Mouse (Mus musculus) intestine, postnatal 0 days (tissue): ENCODE results near the gene Eps8l3. TPM values are rescaled to one million over a fixed set of nuclear protein-coding genes. Genes with fewer than 3 reads are reported as not detected.

Source experiments
- ATAC-seq: fragments of 200-750 bp; cut with Nextera tagmentation; 2 replicates; pipeline ENCODE4 v1.8.0; 2017; ENCODE audit warnings: mild to moderate bottlenecking, moderate TSS enrichment, moderate library complexity
- H3K27ac ChIP-seq: fragments of 300-500 bp; sonication (generic); 2 replicates; pipeline ENCODE4 v1.5.1; 2014; ENCODE audit warnings: mild to moderate bottlenecking, low read depth, low read length, moderate library complexity
- H3K27me3 ChIP-seq: fragments of 300-500 bp; sonication (generic); replicated peaks from 2 replicates; pipeline ENCODE4 v1.6.1; 2014; ENCODE audit warnings: low read length, mixed read lengths; ENCODE audit not compliant: control insufficient read depth, insufficient read depth
- H3K36me3 ChIP-seq: fragments of 300-500 bp; sonication (generic); 2 replicates; pipeline ENCODE4 v1.6.1; 2014; ENCODE audit warnings: mild to moderate bottlenecking, moderate library complexity; ENCODE audit not compliant: control insufficient read depth, insufficient read depth
- H3K4me1 ChIP-seq: fragments of 300-500 bp; sonication (generic); replicated peaks from 2 replicates; pipeline ENCODE4 v1.6.1; 2014; ENCODE audit warnings: antibody characterized with exemption, low read length, mixed read lengths; ENCODE audit not compliant: control insufficient read depth, insufficient read depth
- H3K4me2 ChIP-seq: fragments of 300-500 bp; sonication (generic); replicated peaks from 2 replicates; pipeline ENCODE4 v1.6.1; 2014; ENCODE audit warnings: low read depth, mild to moderate bottlenecking, moderate library complexity
- H3K4me3 ChIP-seq: fragments of 300-500 bp; sonication (generic); 2 replicates; pipeline ENCODE4 v1.5.1; 2014; ENCODE audit warnings: low read depth, low read length
- H3K9ac ChIP-seq: fragments of 300-500 bp; sonication (generic); 2 replicates; pipeline ENCODE4 v1.6.1; 2014; ENCODE audit warnings: mild to moderate bottlenecking, low read depth, low read length
- H3K9me3 ChIP-seq: fragments of 300-500 bp; sonication (generic); 2 replicates; pipeline ENCODE4 v1.6.1; 2016; ENCODE audit warnings: mixed run types; ENCODE audit not compliant: control insufficient read depth
- CTCF ChIP-seq: sonication (generic); IDR thresholded peaks from 2 replicates; pipeline ENCODE4 v1.5.1; 2016; ENCODE audit warnings: low read depth, mild to moderate bottlenecking, control low read depth, antibody characterized with exemption, moderate library complexity
- WGBS: fragments of 180-500 bp; shearing (Covaris S2); extraction: QIAGEN DNeasy Blood & Tissue Kit; methylation state at CpG from one replicate; pipeline ENCODE4 v1.1.7; 2014; 5-methylcytosine and 5-hydroxymethylcytosine counted together
- polyA plus RNA-seq: library from polyadenylated mRNA; unstranded; fragments of >200 nt; fragmentation: Nextera tagmentation; extraction: Ambion mirVana; gene quantifications from 2 replicates; pipeline ENCODE4 v1.2.1, GENCODE M21; 2015

Gene Eps8l3
- polyA plus RNA-seq, 1 experiment from 2014 or later: 475 TPM

- H3K27ac ChIP-seq: no peak overlapping the region
- no peak for TF ChIP-seq CTCF
- no peaks in the 10 kb centered on the region for H3K27me3 ChIP-seq
- no peaks in the 10 kb centered on the region for H3K36me3 ChIP-seq
- H3K9ac ChIP-seq: no peak overlapping the region
- no peak for ATAC-seq
- no peak overlapping the region for H3K4me3 ChIP-seq
- no peak overlapping the region for H3K4me2 ChIP-seq
- no peaks in the 10 kb centered on the region for H3K9me3 ChIP-seq
- 67% methylated on average over 6 of the region's 6 CpGs for WGBS
- no peaks in the 10 kb centered on the region for H3K4me1 ChIP-seq
Measured at GRCm38 (mm10) chr3:107832645-107833044, 44.4 kb upstream of the Eps8l3 start.

GRCm38 (mm10) chr3:107833370-107833769, 43.7 kb upstream of the Eps8l3 start:
- H3K4me1 ChIP-seq: no peaks in the 10 kb centered on the region
- H3K27ac ChIP-seq: no peak overlapping the region
- no peaks in the 10 kb centered on the region for H3K9me3 ChIP-seq
- ATAC-seq: no peak
- H3K27me3 ChIP-seq: no peaks in the 10 kb centered on the region
- H3K4me3 ChIP-seq: no peak overlapping the region
- WGBS: 76% methylated on average over 1 of the region's 1 CpGs
- H3K4me2 ChIP-seq: no peak overlapping the region
- no peaks in the 10 kb centered on the region for H3K36me3 ChIP-seq
- no peak for TF ChIP-seq CTCF
- H3K9ac ChIP-seq: no peak overlapping the region

- Histone ChIP-seq H3K9me3 (no peaks in the 10 kb centered on the region), H3K4me1 (no peaks in the 10 kb centered on the region), H3K9ac (no peak overlapping the region), H3K27ac (no peak overlapping the region), H3K27me3 (no peaks in the 10 kb centered on the region), H3K4me2 (no peak overlapping the region), H3K4me3 (no peak overlapping the region), H3K36me3 (no peaks in the 10 kb centered on the region)
- no peak for TF ChIP-seq CTCF
- 69% methylated on average over 4 of the region's 4 CpGs for WGBS
- no peak for ATAC-seq
Measured at GRCm38 (mm10) chr3:107833872-107834341, 43.1 kb upstream of the Eps8l3 start.

GRCm38 (mm10) chr3:107835301-107835700, 41.7 kb upstream of the Eps8l3 start:
- H3K36me3 ChIP-seq: no peaks in the 10 kb centered on the region
- no peak overlapping the region for H3K4me2 ChIP-seq
- no peak overlapping the region for H3K4me3 ChIP-seq
- H3K9me3 ChIP-seq: no peaks in the 10 kb centered on the region
- 95% methylated on average over 5 of the region's 5 CpGs for WGBS
- ATAC-seq: no peak
- TF ChIP-seq CTCF: no peak
- H3K9ac ChIP-seq: no peak overlapping the region
- no peak overlapping the region for H3K27ac ChIP-seq
- H3K4me1 ChIP-seq: no peaks in the 10 kb centered on the region
- H3K27me3 ChIP-seq: no peaks in the 10 kb centered on the region

GRCm38 (mm10) chr3:107839855-107840254, 37.2 kb upstream of the Eps8l3 start:
- Histone ChIP-seq H3K27ac (no peak overlapping the region), H3K9ac (no peak overlapping the region), H3K9me3 (no peaks in the 10 kb centered on the region), H3K27me3 (no peaks in the 10 kb centered on the region), H3K4me1 (no peaks in the 10 kb centered on the region), H3K36me3 (no peaks in the 10 kb centered on the region), H3K4me2 (no peak overlapping the region), H3K4me3 (no peak overlapping the region)
- ATAC-seq: no peak
- WGBS: 88% methylated on average over 5 of the region's 5 CpGs
- no peak for TF ChIP-seq CTCF

GRCm38 (mm10) chr3:107840855-107841254, 36.2 kb upstream of the Eps8l3 start:
- no peak overlapping the region for H3K27ac ChIP-seq
- WGBS: 89% methylated on average over 7 of the region's 7 CpGs
- no peaks in the 10 kb centered on the region for H3K4me1 ChIP-seq
- H3K9me3 ChIP-seq: no peaks in the 10 kb centered on the region
- ATAC-seq: no peak
- H3K4me2 ChIP-seq: no peak overlapping the region
- H3K4me3 ChIP-seq: no peak overlapping the region
- H3K36me3 ChIP-seq: no peaks in the 10 kb centered on the region
- no peak overlapping the region for H3K9ac ChIP-seq
- H3K27me3 ChIP-seq: no peaks in the 10 kb centered on the region
- no peak for TF ChIP-seq CTCF

- no peaks in the 10 kb centered on the region for H3K27me3 ChIP-seq
- no peak for ATAC-seq
- no peak overlapping the region for H3K4me3 ChIP-seq
- H3K9ac ChIP-seq: no peak overlapping the region
- no peaks in the 10 kb centered on the region for H3K4me1 ChIP-seq
- 70% methylated on average over 7 of the region's 7 CpGs for WGBS
- H3K27ac ChIP-seq: no peak overlapping the region
- no peaks in the 10 kb centered on the region for H3K9me3 ChIP-seq
- TF ChIP-seq CTCF: no peak
- H3K36me3 ChIP-seq: no peaks in the 10 kb centered on the region
- H3K4me2 ChIP-seq: no peak overlapping the region
Measured at GRCm38 (mm10) chr3:107841370-107841769, 35.7 kb upstream of the Eps8l3 start.
